Mouse (Mus musculus): Measurements from ENCODE around the gene Dcbld2.

Gene Dcbld2

GRCm38 (mm10) chr16:58516960-58517798, 108.9 kb downstream of the Dcbld2 start:
- Histone ChIP-seq H3K4me3 (replicated peaks; ENCODE audit: low read length) (no peak overlapping the region), H3K9me3 (ENCODE audit: low read length) (no peaks in the 10 kb centered on the region), H3K36me3 (ENCODE audit: insufficient read depth, low read length) (no peaks in the 10 kb centered on the region), H3K4me1 (replicated peaks; ENCODE audit: low read depth, low read length) (peaks cover 6% of the 10 kb centered on the region), H3K27me3 (ENCODE audit: insufficient read depth, low read length) (peaks cover 26% of the 10 kb centered on the region)
- TF ChIP-seq CTCF (conservative IDR thresholded peaks at IDR 0.05; ENCODE audit: low read length) = no peak

Measured in E14TG2a.4 (cell line).